Mouse (Mus musculus): Measurements from ENCODE around the gene Shank3.

The Shank3 gene

DNA sequence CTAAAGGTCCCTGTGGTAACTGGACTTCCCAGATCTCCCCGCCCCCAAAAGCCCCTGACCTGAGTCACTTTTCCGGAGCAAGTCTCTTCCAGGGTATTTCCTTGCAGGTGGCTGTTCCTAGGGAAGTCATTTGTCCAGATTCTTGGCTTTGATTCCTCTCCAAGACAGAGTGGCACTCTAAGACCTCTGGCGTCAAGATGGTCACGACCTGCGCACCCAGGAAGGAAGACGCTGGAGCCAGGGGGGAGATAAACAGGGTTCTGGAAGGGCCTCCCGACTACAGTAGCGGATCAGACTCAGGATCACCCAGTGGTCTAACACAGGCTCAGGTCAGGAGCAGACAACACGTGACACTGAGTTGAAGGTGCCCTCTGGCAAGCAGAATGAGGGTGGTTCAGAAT is 22.3 kb upstream of the Shank3 start, which contains the start of gene Arsa:
Arsa (minus strand) TSS at position 335 of the 401 bp plus-strand sequence.
- DNase-seq (ENCODE audit: low spot score), result no peak

DNA sequence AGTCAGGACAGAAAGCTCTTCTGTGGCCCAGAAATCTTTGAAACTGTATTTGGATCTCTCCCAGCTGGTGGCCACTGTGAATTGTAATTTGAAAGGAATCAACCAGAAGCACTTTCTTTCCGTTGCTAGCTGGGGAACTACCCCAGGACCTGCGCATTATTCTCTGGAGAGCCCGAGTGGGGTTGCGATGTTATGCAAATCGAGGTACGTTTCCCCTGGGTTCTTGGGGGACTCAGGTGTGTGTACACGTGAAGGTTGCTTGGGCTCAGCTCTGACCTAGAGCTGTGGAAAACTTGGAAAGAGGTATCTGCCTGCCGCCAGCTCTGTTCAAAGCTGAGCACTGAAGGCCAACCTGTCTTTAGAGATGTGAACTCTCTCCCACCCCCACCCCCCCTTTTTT is 21.6 kb upstream of the Shank3 start:
- no peak for DNase-seq (ENCODE audit: low spot score)

- DNase-seq (ENCODE audit: low spot score), result no peak
These were observed 20.8 kb upstream of the Shank3 start for GRCm38 (mm10) chr15:89478622-89479021.

DNA sequence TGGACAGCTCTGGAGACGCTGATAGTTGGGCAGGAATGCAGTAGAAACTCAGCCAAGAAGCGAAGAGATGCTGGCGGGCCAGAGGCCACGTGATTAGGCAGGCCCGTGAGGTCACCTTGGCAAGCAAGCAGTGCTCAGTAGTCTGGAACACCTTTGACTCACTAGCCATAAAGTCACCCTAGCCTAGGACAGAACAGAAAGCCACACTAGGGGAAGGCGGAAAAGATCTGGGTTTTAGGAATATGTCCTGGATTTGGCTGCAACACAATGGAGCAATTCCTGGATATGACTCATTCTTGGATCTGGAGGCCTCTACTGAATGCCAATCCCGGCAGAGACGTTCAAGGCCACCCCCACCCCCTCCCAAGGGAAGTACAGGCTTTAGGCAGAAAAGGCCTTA is 18.8 kb upstream of the Shank3 start:
- DNase-seq (ENCODE audit: low spot score), result peak; percentile 38

DNA sequence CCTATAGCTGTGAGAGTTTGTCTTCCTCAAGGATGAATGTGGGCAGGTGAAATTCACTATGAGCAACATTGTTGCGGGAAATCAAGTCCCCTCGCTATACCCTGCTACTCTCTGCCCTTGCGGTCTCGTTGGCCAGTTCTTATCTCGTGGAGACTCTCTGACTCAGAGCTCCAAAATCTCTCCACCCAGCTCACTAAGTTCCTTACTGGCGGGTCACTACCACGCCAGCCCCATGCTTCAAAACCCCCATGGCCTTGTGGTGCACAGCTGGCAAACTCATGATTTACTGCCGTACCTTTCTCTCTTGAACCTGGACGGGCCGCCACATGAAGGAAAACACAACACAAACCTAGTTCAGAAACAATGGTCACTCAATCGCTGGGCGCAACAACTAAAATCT is 11.2 kb upstream of the Shank3 start:
- no peak for DNase-seq (ENCODE audit: low spot score)

DNA sequence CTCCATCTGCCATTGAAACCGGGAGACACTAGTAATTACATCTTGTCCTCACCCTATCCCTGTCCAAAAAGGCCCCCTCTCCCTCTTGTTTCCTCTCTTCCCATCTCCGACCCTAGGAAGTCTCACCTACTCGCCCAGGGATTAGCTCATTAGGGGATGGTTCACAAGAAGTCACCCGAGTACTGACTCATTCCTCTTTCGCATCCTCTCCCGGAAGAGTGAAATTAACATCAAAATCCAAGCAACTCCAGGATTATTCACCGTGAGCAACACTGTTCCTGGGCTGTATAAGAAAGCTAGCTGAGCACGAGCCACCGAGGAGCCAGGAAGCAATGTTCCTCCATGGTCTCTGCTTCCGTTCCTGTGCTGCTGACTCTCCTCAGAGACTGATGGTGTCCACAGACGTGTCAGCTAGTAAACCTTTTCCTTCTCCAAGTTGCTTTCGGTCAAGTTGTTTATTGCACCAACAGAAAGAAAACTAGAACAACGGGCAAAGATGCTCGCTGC is 10.8 kb upstream of the Shank3 start:
- DNase-seq (ENCODE audit: low spot score), result no peak

GRCm38 (mm10) chr15:89494970-89495369 is 4.5 kb upstream of the Shank3 start:
- no peak for DNase-seq (ENCODE audit: low spot score)

DNA sequence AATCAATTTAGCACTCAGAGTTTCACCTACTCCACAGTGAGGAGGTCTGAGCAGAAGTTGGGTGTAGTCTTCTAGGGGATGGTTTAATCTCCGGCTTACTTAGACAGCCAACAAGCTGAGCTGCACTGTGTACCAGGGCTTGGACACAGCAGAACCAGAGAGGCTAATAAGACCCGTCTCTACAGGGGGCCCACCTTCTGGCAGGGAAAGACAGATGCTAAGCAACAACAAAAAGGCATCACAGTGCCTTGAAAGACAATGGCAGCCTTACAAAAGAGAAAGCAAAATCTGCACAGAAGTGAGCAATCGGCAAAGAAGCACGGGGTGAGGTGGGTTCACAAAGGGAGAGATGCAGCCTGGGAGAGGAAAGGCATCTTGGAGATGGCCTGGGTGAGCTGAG is 3.3 kb upstream of the Shank3 start:
- no peak for DNase-seq (ENCODE audit: low spot score)

GRCm38 (mm10) chr15:89496841-89497240 is 2.6 kb upstream of the Shank3 start:
- DNase-seq (ENCODE audit: low spot score), result no peak

DNA sequence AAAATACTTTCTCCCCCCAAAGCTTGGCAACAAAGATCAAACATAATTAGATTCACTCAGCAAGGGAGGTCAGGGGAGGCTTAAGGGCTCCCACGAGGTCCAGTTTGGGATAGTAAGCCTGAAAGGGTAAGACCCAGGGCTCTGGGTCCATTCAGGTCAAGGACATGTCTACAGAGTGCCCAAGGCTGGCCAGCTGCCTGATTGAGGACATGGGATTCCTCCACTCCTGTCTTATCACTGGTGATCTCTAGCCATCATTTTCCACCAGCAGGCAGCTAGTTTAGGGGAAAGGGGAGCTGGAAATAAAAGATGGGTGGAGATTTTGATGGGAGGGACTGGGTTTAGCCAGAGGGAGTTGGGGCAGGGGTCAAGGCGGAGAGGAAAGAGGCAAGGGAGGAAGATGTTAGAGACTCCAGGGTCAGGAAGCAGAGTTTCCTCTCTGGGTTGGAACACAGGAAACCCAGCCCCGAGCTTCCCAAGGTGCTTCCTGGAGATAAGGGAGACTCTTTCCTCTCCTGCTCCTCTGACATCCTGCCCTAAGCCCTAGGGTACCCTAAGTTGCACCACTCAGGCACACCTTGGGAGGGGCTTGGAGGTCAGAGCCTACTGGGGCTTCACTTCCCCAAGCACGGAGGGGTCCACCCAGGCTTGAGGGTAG is 1.9 kb upstream of the Shank3 start:
- DNase-seq (ENCODE audit: low spot score), result no peak

- no peak for DNase-seq (ENCODE audit: low spot score)
These were observed 1.1 kb upstream of the Shank3 start for GRCm38 (mm10) chr15:89498049-89498960.

DNA sequence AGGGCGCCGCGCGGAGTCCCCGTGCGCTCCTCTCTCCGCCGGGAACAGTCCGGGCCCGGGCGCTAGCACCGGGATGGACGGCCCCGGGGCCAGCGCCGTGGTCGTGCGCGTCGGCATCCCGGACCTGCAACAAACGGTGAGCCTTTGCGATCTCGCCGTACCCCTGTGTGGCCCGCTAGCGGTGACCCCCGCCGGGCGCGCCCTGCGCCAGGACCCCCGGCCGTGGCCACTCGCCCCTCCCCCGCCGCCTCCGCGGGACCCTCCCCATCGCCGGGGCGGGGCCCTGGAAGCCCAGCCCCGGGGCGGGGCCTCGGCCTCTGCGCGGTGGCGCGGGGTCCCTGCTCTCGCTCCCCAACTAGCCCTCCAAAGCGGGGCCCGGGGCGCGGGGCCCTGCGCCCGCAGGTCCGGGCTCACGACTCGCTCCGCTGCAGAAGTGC is 379 bp downstream of the Shank3 start:
- no peak for DNase-seq (ENCODE audit: low spot score)

DNA sequence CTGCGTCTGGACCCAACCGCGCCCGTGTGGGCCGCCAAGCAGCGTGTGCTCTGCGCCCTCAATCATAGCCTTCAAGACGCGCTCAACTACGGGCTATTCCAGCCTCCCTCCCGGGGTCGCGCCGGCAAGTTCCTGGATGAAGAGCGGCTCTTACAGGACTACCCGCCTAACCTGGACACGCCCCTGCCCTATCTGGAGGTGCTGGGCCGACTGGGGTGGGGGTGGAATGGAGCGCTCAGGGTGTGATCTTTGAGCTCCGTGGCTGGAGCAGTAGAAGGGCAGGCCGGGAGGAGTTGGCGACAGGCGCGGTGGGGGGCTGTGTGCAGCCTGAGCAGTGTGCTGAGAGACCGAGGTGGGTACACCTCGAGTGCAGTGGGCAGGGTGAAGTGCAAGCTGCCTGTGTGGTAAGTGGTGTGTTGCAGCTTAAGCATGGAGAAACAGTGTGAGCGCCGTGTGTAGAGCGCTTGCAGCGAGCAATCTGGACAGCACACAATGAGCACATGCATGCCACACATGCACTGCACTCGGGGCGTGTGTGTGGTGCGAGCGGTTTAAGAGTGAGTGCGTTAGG is 883 bp downstream of the Shank3 start:
- no peak for DNase-seq (ENCODE audit: low spot score)

GRCm38 (mm10) chr15:89501321-89501720 is 1.9 kb downstream of the Shank3 start:
- no peak for DNase-seq (ENCODE audit: low spot score)

DNA sequence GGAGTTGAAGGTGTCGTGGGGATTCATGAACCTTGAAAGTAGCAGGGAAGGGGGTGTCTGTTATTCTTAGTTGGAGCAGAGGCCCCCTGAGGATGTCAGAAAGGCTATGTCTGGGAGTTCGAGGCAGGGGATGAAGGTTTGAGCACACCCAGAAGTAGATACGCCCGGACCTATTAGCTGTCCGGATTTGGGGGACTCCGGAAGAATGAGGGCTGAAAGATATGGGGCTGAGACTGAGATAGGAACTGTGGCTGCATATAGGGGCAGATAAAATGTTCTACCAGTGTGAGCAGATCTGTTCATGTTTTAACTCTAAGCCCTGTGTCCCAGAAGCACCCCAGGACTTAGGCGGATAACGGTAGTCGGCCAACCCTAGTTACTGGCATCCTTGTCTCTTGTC is 5.4 kb downstream of the Shank3 start:
- no peak for DNase-seq (ENCODE audit: low spot score)

- DNase-seq (ENCODE audit: low spot score), result no peak
These were observed 8.3 kb downstream of the Shank3 start for GRCm38 (mm10) chr15:89507751-89508150.

GRCm38 (mm10) chr15:89512679-89513078 is 13.3 kb downstream of the Shank3 start:
- DNase-seq (ENCODE audit: low spot score), result no peak

DNA sequence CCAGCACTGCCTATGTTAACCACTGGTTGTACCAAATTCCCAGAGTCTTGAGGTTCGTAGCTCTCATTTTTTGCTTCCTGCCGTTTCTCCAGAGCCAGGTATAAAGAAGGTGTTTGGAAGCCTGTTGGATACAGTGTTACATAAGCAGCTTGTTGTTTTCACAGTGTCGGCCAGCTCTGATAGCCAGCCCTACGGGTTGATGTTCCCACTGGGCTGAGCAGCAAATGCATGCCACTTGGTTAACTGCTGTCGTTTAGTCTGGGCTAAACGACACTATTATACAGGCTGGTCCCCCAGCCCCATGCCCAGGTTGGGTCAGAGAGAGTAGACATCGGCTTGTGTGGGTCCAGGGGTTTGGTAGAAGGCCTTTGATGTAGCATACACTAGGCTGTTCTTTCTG is 22.5 kb downstream of the Shank3 start:
- DNase-seq (ENCODE audit: low spot score), result no peak

- DNase-seq (ENCODE audit: low spot score), result no peak
These were observed 23.3 kb downstream of the Shank3 start for GRCm38 (mm10) chr15:89522566-89523282.

DNA sequence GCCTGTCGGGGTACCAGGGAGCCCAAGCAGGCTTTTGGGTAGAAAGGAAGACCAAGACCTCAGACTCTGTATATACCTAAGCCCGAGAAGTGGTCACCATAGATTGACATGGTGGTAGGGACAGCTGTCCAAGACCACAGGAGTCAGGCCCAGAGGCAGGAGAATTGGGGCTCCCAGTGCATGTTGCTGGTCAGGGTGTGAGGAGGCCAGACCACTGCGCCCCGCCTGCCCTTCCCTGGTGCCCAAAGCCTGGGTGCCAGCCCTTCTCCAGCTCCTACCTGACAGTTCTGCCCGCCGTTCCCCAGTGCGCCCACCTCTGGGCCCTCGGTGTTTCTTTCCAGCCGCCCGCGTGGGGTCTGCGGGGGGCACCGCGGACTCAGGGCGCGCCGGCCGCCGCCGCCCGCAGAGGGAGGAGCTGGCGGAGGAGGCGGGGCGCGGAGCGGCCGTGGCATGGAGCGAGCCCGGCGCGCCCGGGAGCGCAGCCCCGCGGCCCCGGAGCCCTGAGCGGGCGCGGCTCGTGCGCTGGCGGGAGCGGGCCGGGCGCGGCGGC is 23.9 kb downstream of the Shank3 start:
- no peak for DNase-seq (ENCODE audit: low spot score)

DNA sequence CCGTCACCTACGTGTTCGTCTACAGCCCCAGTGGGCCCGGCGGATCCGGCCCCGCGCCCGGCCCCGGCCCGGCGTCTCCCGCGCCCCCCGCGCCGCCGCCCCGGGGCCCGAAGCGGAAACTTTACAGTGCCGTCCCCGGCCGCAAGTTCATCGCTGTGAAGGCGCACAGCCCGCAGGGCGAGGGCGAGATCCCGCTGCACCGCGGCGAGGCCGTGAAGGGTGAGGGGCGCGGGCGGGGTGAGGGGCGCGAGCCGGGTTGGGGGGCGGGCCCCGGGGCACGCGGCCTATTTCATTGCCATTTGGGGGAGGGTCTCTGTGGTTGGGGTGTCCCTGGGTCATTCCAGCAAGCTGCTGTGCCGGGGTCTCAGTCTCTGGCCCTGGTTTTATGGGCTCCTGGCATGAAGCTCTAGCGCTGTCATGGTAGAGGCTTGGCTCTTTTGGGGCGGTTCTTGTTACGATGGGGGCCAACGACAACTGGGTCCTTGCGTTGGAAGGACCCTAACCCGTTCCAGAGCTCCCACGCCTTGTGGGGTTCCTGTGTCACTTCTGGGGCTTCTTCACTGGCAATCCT is 24.7 kb downstream of the Shank3 start:
- no peak for DNase-seq (ENCODE audit: low spot score)
